Mouse (Mus musculus): ENCODE measurements at regions not wholly inside any gene's neighbourhood (a gene's known extent, or its start where the extent isn't known, plus 50 kb on each side); places are given as distances from the start of the nearest gene placed in this dataset.
A peak's percentile ranks its signal among the peaks of the same experiment; 100 is the strongest.

DNA sequence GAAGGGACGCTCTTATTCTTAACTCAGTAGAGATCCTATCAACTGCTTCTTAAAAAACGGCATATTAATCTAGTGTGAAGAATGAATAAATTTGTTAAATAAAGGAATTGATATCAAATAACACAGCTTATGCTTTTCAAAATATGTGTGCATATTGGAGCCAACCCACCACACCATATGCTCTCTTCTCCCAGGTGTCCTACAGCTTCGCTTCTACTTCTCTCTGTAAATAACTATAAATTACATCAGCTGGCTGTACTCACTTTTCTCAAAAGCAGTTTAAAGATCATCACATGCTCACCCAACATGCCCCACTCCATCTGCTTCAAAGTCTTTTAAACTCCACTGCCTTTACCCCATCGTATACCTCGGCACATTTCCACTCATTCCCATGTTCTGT lies 777.0 kb downstream of the Rapgef2 start:
- peak; percentile 4 to 14 for DNase-seq (ENCODE audit: low spot score in 2 of 2)

DNA sequence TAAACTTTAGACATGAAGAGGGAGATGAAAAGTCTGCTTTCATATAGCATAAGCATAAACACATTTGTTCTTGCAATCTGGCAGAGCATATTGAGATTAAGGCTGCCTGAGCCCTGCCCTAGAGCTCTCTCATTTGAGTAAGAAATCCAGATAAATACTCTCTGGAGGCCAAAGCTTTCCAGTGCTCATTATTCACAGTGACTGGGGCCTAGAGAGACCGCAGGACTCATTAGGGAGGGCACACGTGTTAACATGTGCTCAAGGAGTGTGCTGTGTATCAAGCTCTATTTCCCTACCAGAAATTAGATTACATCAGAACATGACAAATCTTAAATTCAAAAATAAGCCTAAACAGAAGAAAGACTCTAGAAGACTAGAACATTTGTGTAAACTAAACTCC lies 808.6 kb downstream of the Rapgef2 start:
- no peak for DNase-seq (ENCODE audit: low spot score in 2 of 2)

All from right cerebral cortex, postnatal 36 days (tissue).